Mouse (Mus musculus) stomach, postnatal 0 days (tissue): ENCODE measurements around the gene Stn1.

Experiments used
- CTCF ChIP-seq: IDR thresholded peaks from 2 replicates; pipeline ENCODE4 v1.5.1; 2016; ENCODE audit warnings: antibody characterized with exemption, low read depth, mild to moderate bottlenecking, moderate library complexity
- EP300 ChIP-seq: optimal IDR thresholded peaks from 2 replicates; pipeline ENCODE3; 2016; ENCODE audit warnings: antibody characterized with exemption

DNA sequence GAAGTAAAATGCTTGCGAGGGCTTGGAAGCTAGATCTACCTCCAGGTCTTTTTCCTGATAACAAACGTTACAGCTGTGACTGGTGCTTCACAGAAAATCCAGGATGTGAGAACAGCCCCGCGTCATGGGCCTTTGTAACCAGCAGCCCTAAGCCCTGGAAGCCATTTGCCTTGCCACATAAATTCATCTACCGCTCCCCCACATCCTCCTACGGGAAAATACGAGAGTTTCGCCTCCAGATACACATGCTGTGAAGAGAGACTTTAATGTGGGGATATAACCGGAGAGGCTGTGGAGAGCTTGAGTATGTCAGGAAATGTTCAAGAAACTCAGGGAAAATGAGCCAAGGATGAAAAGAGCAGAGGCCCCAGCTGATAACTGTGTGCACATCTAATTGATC is 11.9 kb upstream of the Stn1 start:
- TF ChIP-seq CTCF (no peak), EP300 (no peak)
